Mouse (Mus musculus) layer of hippocampus, postnatal 10 days (tissue): ENCODE measurements around the gene Kcnk3. TPM values are rescaled to one million over a fixed set of nuclear protein-coding genes. Genes with fewer than 3 reads are reported as not detected.

Source experiments
- DNase-seq, 2 experiments: peaks; one replicate each; pipeline ENCODE4 v3.0.0; 2021; ENCODE audit warnings: low spot score in 2 of 2
- total RNA-seq, 2 experiments: library from RNA; stranded (reverse); gene quantifications; 2 replicates each; pipeline ENCODE4 v1.2.3; 2021

Kcnk3 gene
- total RNA-seq, 2 experiments from 2014 or later = 10.3 to 11.6 TPM

- DNase-seq = no peak
These were observed 23.7 kb downstream of the Kcnk3 start for GRCm38 (mm10) chr5:30611689-30612088.

- no peak for DNase-seq
These were observed 24.6 kb downstream of the Kcnk3 start for GRCm38 (mm10) chr5:30612575-30612974.

DNA sequence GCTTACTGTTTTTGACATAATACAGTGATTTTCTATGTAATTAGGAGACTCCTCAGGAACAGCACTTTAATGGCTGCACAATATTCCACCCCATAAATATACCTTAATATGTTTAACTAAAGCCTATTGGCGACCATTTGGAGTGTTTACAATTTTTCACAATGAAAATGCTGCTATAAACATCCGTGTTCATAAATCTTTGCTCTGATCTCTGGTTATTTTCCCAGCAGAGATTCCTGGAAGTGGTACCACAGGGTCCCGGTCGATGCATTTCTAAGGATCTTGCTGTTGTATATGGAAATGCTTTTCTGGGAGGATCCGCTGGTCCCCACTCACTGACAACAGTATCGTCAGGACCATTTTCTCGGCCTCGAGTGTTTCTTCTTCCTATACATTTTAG is 25.3 kb downstream of the Kcnk3 start:
- no peak for DNase-seq

DNA sequence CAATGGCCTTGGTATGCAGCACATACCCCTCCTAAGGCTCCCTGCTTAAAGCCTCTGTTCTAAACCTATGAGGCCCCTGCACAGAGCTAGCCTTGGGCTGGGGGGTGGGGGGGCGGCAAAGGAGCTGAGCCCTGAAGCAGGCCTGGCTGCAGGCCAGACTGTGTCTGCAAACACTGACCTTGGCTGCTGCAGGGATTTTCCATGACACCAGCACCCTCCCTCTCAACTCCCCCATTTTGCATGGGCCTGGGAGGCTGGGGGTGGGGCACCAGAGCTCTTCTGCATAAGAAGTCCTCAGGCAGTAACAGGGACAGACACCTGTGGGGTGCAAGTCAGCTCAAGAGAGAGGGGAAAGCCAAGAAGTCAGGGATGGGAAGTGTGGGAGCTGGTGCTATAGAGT is 26.3 kb downstream of the Kcnk3 start:
- no peak for DNase-seq

DNA sequence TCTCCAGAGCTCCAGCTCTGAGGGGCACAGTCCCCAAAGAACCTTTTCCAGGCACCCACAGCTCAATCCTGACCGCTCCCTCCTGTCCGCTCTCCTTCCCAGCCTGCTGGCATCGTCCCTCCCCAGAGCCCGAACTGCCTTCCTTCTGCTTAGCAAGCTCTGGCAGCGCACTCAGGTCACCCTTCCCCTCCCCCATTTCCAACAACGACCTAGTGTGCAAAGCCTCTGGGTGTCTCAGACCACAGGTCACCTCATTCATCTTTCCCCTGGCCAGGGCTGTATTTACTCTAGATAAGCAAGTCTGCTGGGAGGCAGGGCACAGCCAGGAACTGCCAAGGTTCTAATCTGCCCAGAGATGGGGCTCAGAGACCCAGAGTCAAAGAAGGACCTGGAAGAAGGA is 27.4 kb downstream of the Kcnk3 start:
- DNase-seq = no peak

DNA sequence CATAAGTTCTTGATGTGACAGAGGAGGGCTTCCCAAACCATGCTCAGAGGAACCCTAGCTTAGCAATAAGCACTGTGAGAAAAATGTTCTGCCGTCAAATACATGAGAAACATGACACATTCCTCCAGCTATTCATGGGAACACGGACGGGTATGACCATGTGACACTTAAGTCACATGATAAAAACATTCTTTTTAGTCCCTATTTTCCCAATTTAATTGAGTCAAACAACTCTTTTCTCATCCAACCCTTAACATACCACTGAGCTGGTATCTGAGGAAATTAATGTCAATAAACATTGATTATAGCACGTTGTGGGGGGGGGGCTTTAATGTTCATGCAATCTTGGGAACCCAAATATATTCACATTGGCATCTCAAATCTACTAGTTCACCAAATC is 27.8 kb downstream of the Kcnk3 start:
- DNase-seq = no peak

GRCm38 (mm10) chr5:30616644-30617043 is 28.7 kb downstream of the Kcnk3 start:
- DNase-seq = no peak

DNA sequence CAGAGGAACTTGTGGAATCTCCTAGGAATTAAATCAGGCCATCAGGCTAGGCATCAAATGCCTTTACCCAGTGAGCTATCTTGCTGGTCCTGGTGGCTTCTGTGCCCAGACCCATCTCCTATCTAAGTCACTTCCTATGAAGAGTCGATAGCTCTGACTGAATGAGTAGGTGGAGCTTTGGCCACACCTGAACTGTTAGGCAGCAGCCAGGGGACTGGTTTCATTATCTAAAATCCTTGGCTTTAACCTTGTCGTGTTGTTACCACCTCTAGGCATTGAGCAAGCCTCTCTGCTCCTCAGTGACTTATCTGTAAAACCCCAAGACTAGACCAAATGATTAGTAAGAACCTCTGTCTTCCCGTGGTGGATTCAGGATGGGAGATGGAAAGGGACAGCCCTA is 29.4 kb downstream of the Kcnk3 start:
- no peak for DNase-seq

- DNase-seq = no peak
These were observed 29.9 kb downstream of the Kcnk3 start for GRCm38 (mm10) chr5:30617851-30618250.

DNA sequence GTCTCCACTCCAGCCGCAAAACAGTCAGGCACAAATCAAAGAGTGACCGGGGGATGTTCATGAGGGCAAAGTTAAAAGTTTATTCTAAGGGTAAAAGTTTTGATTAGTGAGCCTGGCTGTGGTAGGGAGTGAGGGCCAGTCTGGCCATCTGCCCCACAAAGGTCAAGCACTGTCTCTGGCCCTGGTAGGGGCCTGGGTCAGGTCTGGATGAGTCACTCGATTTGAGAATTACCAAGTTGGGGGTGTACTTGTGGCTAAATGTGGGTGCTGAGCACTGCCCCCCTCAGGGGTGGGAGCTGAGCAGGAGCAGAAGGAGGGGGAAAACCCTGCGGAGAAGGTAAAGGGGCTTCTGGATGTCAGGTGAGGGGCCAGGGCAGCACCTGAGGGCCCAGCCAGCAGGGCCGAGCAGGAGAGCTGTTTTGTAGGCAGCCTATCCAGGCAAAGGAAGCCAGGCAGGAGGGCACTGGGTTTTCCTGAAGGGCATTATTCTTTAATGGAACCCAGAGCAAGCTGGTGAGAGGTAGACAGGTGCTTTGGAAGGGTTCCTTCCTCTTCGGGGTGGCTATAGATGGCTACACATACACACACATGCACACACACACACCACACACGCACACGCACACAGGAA is 30.5 kb downstream of the Kcnk3 start:
- no peak for DNase-seq

- no peak for DNase-seq
These were observed 31.2 kb downstream of the Kcnk3 start for GRCm38 (mm10) chr5:30619211-30619610.

- no peak for DNase-seq
These were observed 32.6 kb downstream of the Kcnk3 start for GRCm38 (mm10) chr5:30620567-30620966.

- no peak for DNase-seq
These were observed 33.3 kb downstream of the Kcnk3 start for GRCm38 (mm10) chr5:30621211-30621790.

- no peak for DNase-seq
These were observed 33.8 kb downstream of the Kcnk3 start for GRCm38 (mm10) chr5:30621844-30622176.

- peak in 1 of 2 experiments; percentile 37 for DNase-seq
These were observed 34.3 kb downstream of the Kcnk3 start for GRCm38 (mm10) chr5:30622177-30622840.

DNA sequence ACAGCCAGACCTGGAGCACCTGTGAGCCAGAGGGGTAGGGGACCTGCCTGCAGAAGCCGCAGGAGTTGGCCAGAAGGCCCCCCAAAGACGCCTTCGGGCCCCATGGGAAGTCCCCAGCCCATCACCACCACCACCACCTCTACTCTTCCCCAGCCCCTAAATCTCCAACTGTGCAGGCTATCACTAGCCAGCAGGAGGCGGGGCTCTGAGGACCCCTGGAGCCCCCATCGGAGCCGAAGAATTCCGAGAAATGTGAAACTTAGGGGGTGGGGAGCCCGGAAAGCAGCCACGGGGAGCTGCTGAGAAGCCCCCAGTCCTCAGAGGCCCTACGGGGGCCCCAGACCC is 34.8 kb downstream of the Kcnk3 start:
- no peak for DNase-seq

GRCm38 (mm10) chr5:30623380-30623779 is 35.4 kb downstream of the Kcnk3 start:
- no peak for DNase-seq

DNA sequence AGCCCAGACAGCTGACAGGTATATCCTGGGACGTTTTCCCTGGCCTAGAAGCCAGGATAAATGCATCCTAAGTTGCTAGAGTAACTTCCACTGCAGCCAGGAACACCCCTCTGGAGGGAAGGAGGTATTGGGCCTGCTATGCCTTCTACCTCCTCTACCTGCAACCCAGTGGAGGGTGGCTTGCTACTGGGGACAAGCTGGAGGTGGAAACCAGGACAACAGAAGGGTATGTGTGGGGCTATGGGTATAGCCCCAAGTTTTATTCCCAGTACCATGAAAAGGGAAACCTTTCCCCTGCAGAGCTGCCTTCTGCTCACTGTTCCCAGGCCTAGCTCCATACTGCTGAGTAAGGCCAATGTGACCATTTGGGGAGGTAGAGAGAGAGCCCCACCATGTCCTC is 36.3 kb downstream of the Kcnk3 start:
- no peak for DNase-seq

GRCm38 (mm10) chr5:30624908-30625307 is 36.9 kb downstream of the Kcnk3 start:
- DNase-seq = no peak

- DNase-seq = no peak
These were observed 37.4 kb downstream of the Kcnk3 start for GRCm38 (mm10) chr5:30625379-30625778.

GRCm38 (mm10) chr5:30626331-30627105 is 38.5 kb downstream of the Kcnk3 start:
- DNase-seq = no peak

GRCm38 (mm10) chr5:30628511-30628910 is 40.5 kb downstream of the Kcnk3 start:
- DNase-seq = no peak
